Mouse (Mus musculus): Measurements from ENCODE around the gene Mgat2.

DNA sequence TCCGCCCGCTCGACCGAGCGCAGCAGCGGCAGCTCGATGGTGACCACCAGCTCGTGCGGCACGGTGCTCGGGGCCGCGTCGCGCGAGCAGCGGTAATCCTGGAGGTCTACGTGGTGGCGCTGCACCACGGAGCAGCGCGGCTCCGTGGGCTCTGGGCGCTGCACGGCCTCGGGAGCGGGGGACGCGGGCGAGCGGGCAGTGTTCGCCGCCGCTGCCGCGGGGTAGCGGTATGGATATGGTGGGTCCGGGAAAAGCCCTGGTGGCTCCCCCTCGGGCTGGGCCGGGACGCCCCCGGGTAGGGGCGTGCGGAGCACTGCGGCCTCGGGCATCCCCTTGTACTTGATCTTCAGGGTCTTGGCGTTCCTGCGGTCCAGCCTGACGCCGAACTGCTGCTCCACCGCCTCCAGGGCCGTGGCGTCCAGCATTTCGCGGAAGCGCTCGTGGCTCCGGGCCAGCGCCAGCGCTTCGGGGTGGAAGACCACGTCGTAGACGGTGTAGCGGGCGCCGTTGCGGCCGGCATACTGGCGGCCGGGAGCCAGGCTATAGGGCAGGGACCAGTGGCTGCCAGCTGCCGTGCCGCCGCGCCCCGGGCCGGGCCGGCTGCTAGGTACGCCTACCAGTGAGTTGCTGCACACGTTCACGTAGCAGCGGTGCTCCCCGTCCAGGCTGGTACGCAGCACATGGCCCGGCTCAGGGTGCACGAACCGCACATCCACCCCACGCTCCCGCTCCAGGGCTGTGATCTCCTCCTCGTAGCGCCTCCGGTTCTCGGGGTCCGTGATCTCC lies 13.6 kb downstream of the Mgat2 start:
- TF ChIP-seq CTCF (IDR thresholded peaks at IDR 0.05; ENCODE audit: low read depth) (no peak), EP300 (optimal IDR thresholded peaks at IDR 0.05) (no peak)
